Mouse (Mus musculus) heart, postnatal 0 days (tissue): ENCODE results near the gene Lrrn4. TPM values are rescaled to one million over a fixed set of nuclear protein-coding genes. Genes with fewer than 3 reads are reported as not detected.
A peak's percentile ranks its signal among the peaks of the same experiment; 100 is the strongest.

Source experiments
- ATAC-seq: fragments of 200-750 bp; cut with Nextera tagmentation; 2 replicates; pipeline ENCODE4 v1.8.0; 2017; ENCODE audit warnings: low read depth, moderate number of reproducible peaks, moderate library complexity; ENCODE audit not compliant: insufficient read depth
- DNase-seq: peaks from one replicate; pipeline ENCODE4 v3.0.0-alpha.2; 2016; ENCODE audit warnings: low spot score
- H3K27ac ChIP-seq: fragments of 300-500 bp; sonication (generic); 2 replicates; pipeline ENCODE4 v1.5.1; 2014; ENCODE audit warnings: low read depth, mild to moderate bottlenecking
- H3K27me3 ChIP-seq: fragments of 300-500 bp; sonication (generic); 2 replicates; pipeline ENCODE4 v1.6.1; 2014; ENCODE audit warnings: low read length, mixed read lengths; ENCODE audit not compliant: control insufficient read depth, insufficient read depth
- H3K36me3 ChIP-seq: fragments of 300-500 bp; sonication (generic); replicated peaks from 2 replicates; pipeline ENCODE4 v1.6.1; 2014; ENCODE audit warnings: low read length, mixed read lengths; ENCODE audit not compliant: control insufficient read depth, insufficient read depth
- H3K4me1 ChIP-seq: fragments of 300-500 bp; sonication (generic); 2 replicates; pipeline ENCODE4 v1.6.1; 2014; ENCODE audit warnings: antibody characterized with exemption; ENCODE audit not compliant: control insufficient read depth, insufficient read depth
- H3K4me2 ChIP-seq: fragments of 300-500 bp; sonication (generic); 2 replicates; pipeline ENCODE4 v1.6.1; 2014; ENCODE audit warnings: low read depth, mild to moderate bottlenecking, low read length, moderate library complexity
- H3K4me3 ChIP-seq: fragments of 300-500 bp; sonication (generic); 2 replicates; pipeline ENCODE4 v1.5.1; 2014; ENCODE audit warnings: low read depth, low read length
- H3K9ac ChIP-seq: fragments of 300-500 bp; sonication (generic); replicated peaks from 2 replicates; pipeline ENCODE4 v1.6.1; 2014; ENCODE audit warnings: low read depth, low read length, mixed read lengths
- H3K9me3 ChIP-seq: fragments of 300-500 bp; sonication (generic); replicated peaks from 2 replicates; pipeline ENCODE4 v1.6.1; 2016; ENCODE audit warnings: low read length; ENCODE audit not compliant: control insufficient read depth
- CTCF ChIP-seq: IDR thresholded peaks from 2 replicates; pipeline ENCODE4 v1.5.1; 2016; ENCODE audit warnings: antibody characterized with exemption, control low read depth, low read depth
- EP300 ChIP-seq: IDR thresholded peaks from 2 replicates; pipeline ENCODE4 v1.6.1; 2016; ENCODE audit warnings: antibody characterized with exemption, low read depth
- WGBS: fragments of 180-500 bp; shearing (Covaris S2); extraction: QIAGEN DNeasy Blood & Tissue Kit; methylation state at CpG from one replicate; pipeline ENCODE4 v1.1.7; 2014; 5-methylcytosine and 5-hydroxymethylcytosine counted together
- polyA plus RNA-seq: library from polyadenylated mRNA; unstranded; fragments of >200 nt; fragmentation: Nextera tagmentation; extraction: Ambion mirVana; gene quantifications from 2 replicates; pipeline ENCODE4 v1.2.1, GENCODE M21; 2015
- total RNA-seq: library from RNA; depleted of rRNA; stranded (reverse); fragments of >200 nt; gene quantifications from 2 replicates; pipeline ENCODE4 v1.2.3, GENCODE M21; 2014; ENCODE audit warnings: low replicate concordance

Gene Lrrn4
- total and polyA plus RNA-seq, 2 experiments from 2014 or later: 8.6 to 19.8 TPM

- H3K36me3 ChIP-seq: no peaks in the 10 kb centered on the region
- peaks cover 52% of the 10 kb centered on the region for H3K27me3 ChIP-seq
- TF ChIP-seq CTCF (no peak), EP300 (no peak)
- under 1% methylated on average over 55 of the region's 58 CpGs for WGBS
- H3K4me3 ChIP-seq: peak overlapping the region; percentile 46
- H3K9ac ChIP-seq: no peak overlapping the region
- no peak overlapping the region for H3K27ac ChIP-seq
- H3K4me1 ChIP-seq: no peaks in the 10 kb centered on the region
- H3K9me3 ChIP-seq: no peaks in the 10 kb centered on the region
- ATAC-seq (peak; percentile 52), DNase-seq (peak; percentile 13)
- peak overlapping the region; percentile 70 for H3K4me2 ChIP-seq
Observed at GRCm38 (mm10) chr2:132879261-132880044, 1.2 kb downstream of the Lrrn4 start.

- Histone ChIP-seq H3K4me2 (no peak overlapping the region), H3K4me1 (no peaks in the 10 kb centered on the region), H3K27ac (no peak overlapping the region), H3K36me3 (no peaks in the 10 kb centered on the region), H3K9ac (no peak overlapping the region), H3K4me3 (no peak overlapping the region), H3K9me3 (no peaks in the 10 kb centered on the region), H3K27me3 (peaks cover 52% of the 10 kb centered on the region)
- DNase-seq (no peak), ATAC-seq (no peak)
- TF ChIP-seq EP300 (no peak), CTCF (no peak)
- 57% methylated on average over 1 of the region's 1 CpGs for WGBS
Observed at GRCm38 (mm10) chr2:132876991-132877390, 3.7 kb downstream of the Lrrn4 start.

GRCm38 (mm10) chr2:132873657-132874326 is 6.9 kb downstream of the Lrrn4 start:
- peaks cover 23% of the 10 kb centered on the region for H3K27me3 ChIP-seq
- H3K27ac ChIP-seq: no peak overlapping the region
- H3K4me3 ChIP-seq: no peak overlapping the region
- no peaks in the 10 kb centered on the region for H3K9me3 ChIP-seq
- H3K4me2 ChIP-seq: no peak overlapping the region
- no peaks in the 10 kb centered on the region for H3K4me1 ChIP-seq
- TF ChIP-seq CTCF (no peak), EP300 (no peak)
- no peaks in the 10 kb centered on the region for H3K36me3 ChIP-seq
- no peak overlapping the region for H3K9ac ChIP-seq
- WGBS: 72% methylated on average over 10 of the region's 10 CpGs
- no peak for DNase-seq
- no peak for ATAC-seq

GRCm38 (mm10) chr2:132871663-132872062 is 9.0 kb downstream of the Lrrn4 start:
- H3K4me2 ChIP-seq: no peak overlapping the region
- peaks cover 10% of the 10 kb centered on the region for H3K36me3 ChIP-seq
- 67% methylated on average over 3 of the region's 3 CpGs for WGBS
- 0 out of 2 replicates have a peak, but pooled peaks cover 4% of the 10 kb centered on the region for H3K27me3 ChIP-seq
- H3K9ac ChIP-seq: no peak overlapping the region
- no peak for DNase-seq
- H3K4me1 ChIP-seq: no peaks in the 10 kb centered on the region
- no peak overlapping the region for H3K27ac ChIP-seq
- no peak overlapping the region for H3K4me3 ChIP-seq
- no peak for ATAC-seq
- no peak for TF ChIP-seq CTCF
- TF ChIP-seq EP300: no peak
- H3K9me3 ChIP-seq: no peaks in the 10 kb centered on the region

- Histone ChIP-seq H3K27ac (no peak overlapping the region), H3K36me3 (peaks cover 19% of the 10 kb centered on the region), H3K9me3 (no peaks in the 10 kb centered on the region), H3K4me3 (no peak overlapping the region), H3K27me3 (no peaks in the 10 kb centered on the region), H3K9ac (no peak overlapping the region), H3K4me2 (no peak overlapping the region), H3K4me1 (no peaks in the 10 kb centered on the region)
- ATAC-seq (no peak), DNase-seq (no peak)
- WGBS: 79% methylated on average over 4 of the region's 4 CpGs
- TF ChIP-seq EP300 (no peak), CTCF (no peak)
Observed at GRCm38 (mm10) chr2:132870286-132870685, 10.4 kb downstream of the Lrrn4 start.
